Mouse (Mus musculus) midbrain, postnatal 0 days (tissue): ENCODE measurements around the gene Haghl. TPM values are rescaled to one million over a fixed set of nuclear protein-coding genes. Genes with fewer than 3 reads are reported as not detected.

Experiments used
- ATAC-seq: fragments of 200-750 bp; cut with Nextera tagmentation; 2 replicates; pipeline ENCODE4 v1.8.0; 2017; ENCODE audit warnings: moderate number of reproducible peaks, mild to moderate bottlenecking, moderate TSS enrichment, moderate library complexity; ENCODE audit not compliant: low FRiP score
- DNase-seq: peaks from one replicate; pipeline ENCODE4 v3.0.0-alpha.2; 2015; ENCODE audit warnings: low spot score
- H3K27ac ChIP-seq: fragments of 300-500 bp; sonication (generic); 2 replicates; pipeline ENCODE4 v1.5.1; 2014; ENCODE audit warnings: low read depth, mild to moderate bottlenecking, low read length, mixed read lengths
- H3K27me3 ChIP-seq: fragments of 300-500 bp; sonication (generic); 2 replicates; pipeline ENCODE4 v1.6.1; 2014; ENCODE audit warnings: low read length, control low read depth, mixed read lengths; ENCODE audit not compliant: insufficient read depth
- H3K36me3 ChIP-seq: fragments of 300-500 bp; sonication (generic); 2 replicates; pipeline ENCODE4 v1.6.1; 2014; ENCODE audit warnings: low read length, control low read depth, mixed read lengths; ENCODE audit not compliant: insufficient read depth
- H3K4me1 ChIP-seq: fragments of 300-500 bp; sonication (generic); 2 replicates; pipeline ENCODE4 v1.6.1; 2014; ENCODE audit warnings: mild to moderate bottlenecking, control low read depth, antibody characterized with exemption, low read length, mixed read lengths; ENCODE audit not compliant: insufficient read depth
- H3K4me2 ChIP-seq: fragments of 300-500 bp; sonication (generic); 2 replicates; pipeline ENCODE4 v1.6.1; 2014; ENCODE audit warnings: low read depth, mild to moderate bottlenecking, low read length, mixed read lengths; ENCODE audit not compliant: poor library complexity, severe bottlenecking
- H3K4me3 ChIP-seq: fragments of 300-500 bp; sonication (generic); 2 replicates; pipeline ENCODE4 v1.5.1; 2014; ENCODE audit warnings: low read depth, mild to moderate bottlenecking, low read length, moderate library complexity
- H3K9ac ChIP-seq: fragments of 300-500 bp; sonication (generic); replicated peaks from 2 replicates; pipeline ENCODE4 v1.6.1; 2014; ENCODE audit warnings: mild to moderate bottlenecking, low read length, moderate library complexity, mixed read lengths; ENCODE audit not compliant: poor library complexity, severe bottlenecking
- H3K9me3 ChIP-seq: fragments of 300-500 bp; sonication (generic); 2 replicates; pipeline ENCODE4 v1.6.1; 2016; ENCODE audit warnings: low read length, control low read depth
- CTCF ChIP-seq: IDR thresholded peaks from 2 replicates; pipeline ENCODE4 v1.5.1; 2016; ENCODE audit warnings: antibody characterized with exemption, mild to moderate bottlenecking
- WGBS: fragments of 180-500 bp; shearing (Covaris S2); extraction: QIAGEN DNeasy Blood & Tissue Kit; methylation state at CpG from one replicate; pipeline ENCODE4 v1.1.7; 2014; 5-methylcytosine and 5-hydroxymethylcytosine counted together
- polyA plus RNA-seq: library from polyadenylated mRNA; unstranded; fragments of >200 nt; fragmentation: Nextera tagmentation; extraction: Ambion mirVana; gene quantifications from 2 replicates; pipeline ENCODE4 v1.2.1, GENCODE M21; 2015
- total RNA-seq: library from RNA; depleted of rRNA; stranded (reverse); fragments of >200 nt; gene quantifications from 2 replicates; pipeline ENCODE4 v1.2.3, GENCODE M21; 2014

Gene Haghl
- total and polyA plus RNA-seq, 2 experiments from 2014 or later: 149 to 206 TPM

GRCm38 (mm10) chr17:25828223-25828594, 42.7 kb upstream of the Haghl start:
- no peak for ATAC-seq
- peak overlapping the region; percentile 78; the same call in 1 of the 2 replicates for H3K9ac ChIP-seq
- DNase-seq: no peak
- H3K4me3 ChIP-seq: peak overlapping the region; percentile 55
- H3K4me2 ChIP-seq: peak overlapping the region; percentile 72
- no peaks in the 10 kb centered on the region for H3K27me3 ChIP-seq
- WGBS: 83% methylated on average over 8 of the region's 8 CpGs
- no peaks in the 10 kb centered on the region for H3K9me3 ChIP-seq
- H3K27ac ChIP-seq: peak overlapping the region; percentile 95
- H3K4me1 ChIP-seq: peaks cover 29% of the 10 kb centered on the region
- TF ChIP-seq CTCF: no peak
- peaks cover 37% of the 10 kb centered on the region for H3K36me3 ChIP-seq

DNA sequence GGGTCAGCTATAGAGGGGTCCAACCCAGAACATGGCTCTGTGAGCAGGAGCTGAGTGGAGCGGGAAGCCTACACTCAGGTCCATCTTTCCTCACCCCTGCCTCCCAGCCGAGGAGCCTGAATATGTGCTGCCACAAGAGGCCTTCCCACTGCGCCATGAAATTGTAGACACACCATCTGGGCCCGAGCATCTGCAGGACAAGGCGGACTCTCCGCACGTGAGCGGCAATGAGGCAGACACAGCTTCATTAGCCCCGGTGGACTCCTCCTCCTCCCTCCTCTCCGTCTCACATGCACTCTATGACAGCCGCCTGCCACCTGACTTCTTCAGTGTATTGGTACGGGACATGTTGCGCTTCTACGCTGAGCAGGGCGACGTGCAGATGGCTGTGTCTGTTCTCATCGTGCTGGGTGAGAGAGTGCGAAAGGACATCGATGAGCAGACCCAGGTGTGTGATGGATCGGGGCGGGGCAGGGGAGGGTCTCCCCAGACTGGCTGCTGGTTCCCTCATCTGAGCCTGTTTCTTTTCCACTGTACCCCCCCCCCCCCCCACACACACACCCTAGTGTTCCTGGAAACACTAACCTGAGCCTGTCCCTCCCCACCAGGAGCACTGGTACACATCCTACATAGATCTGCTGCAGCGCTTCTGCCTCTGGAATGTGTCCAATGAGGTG, 42.2 kb upstream of the Haghl start:
- DNase-seq (no peak), ATAC-seq (no peak)
- no peak for TF ChIP-seq CTCF
- Histone ChIP-seq H3K27me3 (no peaks in the 10 kb centered on the region), H3K9ac (0 out of 2 replicates have a peak overlapping the region, but pooled peaks have one; percentile 78), H3K4me3 (no peak overlapping the region), H3K9me3 (no peaks in the 10 kb centered on the region), H3K27ac (no peak overlapping the region), H3K36me3 (peaks cover 37% of the 10 kb centered on the region), H3K4me1 (peaks cover 29% of the 10 kb centered on the region), H3K4me2 (no peak overlapping the region)
- 94% methylated on average over 22 of the region's 22 CpGs for WGBS

DNA sequence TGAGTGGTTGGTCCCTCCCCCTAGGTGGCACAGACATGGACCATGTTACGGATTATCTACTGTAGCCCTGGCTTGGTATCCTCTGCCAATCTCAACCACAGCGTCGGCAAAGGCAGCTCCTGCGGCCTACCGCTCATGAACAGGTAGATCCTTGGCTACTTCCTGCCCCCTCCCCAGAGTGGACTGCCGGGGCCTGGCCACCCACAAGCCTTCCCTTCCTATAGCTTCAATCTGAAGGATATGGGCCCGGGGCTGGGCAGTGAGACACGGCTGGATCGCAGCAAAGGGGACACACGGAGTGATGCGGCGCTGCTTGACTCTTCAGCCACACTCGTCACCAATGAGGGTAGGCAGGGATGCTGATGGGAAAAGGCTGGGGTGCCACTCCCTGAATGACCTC, 41.5 kb upstream of the Haghl start:
- no peak for ATAC-seq
- H3K36me3 ChIP-seq: peaks cover 37% of the 10 kb centered on the region
- H3K4me3 ChIP-seq: no peak overlapping the region
- H3K9ac ChIP-seq: 0 out of 2 replicates have a peak overlapping the region, but pooled peaks have one; percentile 19
- H3K4me1 ChIP-seq: peaks cover 29% of the 10 kb centered on the region
- H3K4me2 ChIP-seq: no peak overlapping the region
- H3K27ac ChIP-seq: no peak overlapping the region
- DNase-seq: no peak
- WGBS: 95% methylated on average over 13 of the region's 13 CpGs
- no peaks in the 10 kb centered on the region for H3K27me3 ChIP-seq
- no peak for TF ChIP-seq CTCF
- no peaks in the 10 kb centered on the region for H3K9me3 ChIP-seq

DNA sequence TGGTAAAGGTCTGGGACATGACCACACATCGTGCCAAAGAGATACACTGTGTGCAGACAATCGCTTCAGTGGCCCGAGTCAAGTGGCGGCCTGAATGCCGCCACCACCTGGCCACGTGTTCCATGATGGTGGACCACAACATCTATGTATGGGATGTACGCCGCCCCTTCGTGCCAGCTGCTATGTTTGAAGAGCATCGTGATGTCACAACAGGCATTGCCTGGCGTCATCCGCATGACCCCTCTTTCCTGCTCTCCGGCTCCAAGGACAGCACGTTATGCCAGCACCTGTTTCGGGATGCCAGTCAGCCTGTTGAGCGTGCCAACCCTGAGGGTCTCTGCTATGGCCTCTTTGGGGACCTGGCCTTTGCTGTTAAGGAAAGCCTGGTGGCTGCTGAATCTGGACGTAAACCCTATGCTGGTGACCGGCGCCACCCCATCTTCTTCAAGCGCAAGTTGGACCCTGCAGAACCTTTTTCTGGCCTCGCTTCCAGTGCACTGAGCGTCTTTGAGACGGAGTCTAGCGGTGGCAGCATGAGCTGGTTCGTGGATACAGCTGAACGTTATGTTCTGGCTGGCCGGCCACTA, 40.6 kb upstream of the Haghl start:
- no peak for TF ChIP-seq CTCF
- H3K36me3 ChIP-seq: peaks cover 31% of the 10 kb centered on the region
- H3K4me2 ChIP-seq: no peak overlapping the region
- WGBS: 96% methylated on average over 27 of the region's 27 CpGs
- ATAC-seq (no peak), DNase-seq (no peak)
- no peaks in the 10 kb centered on the region for H3K27me3 ChIP-seq
- no peak overlapping the region for H3K9ac ChIP-seq
- no peaks in the 10 kb centered on the region for H3K9me3 ChIP-seq
- peaks cover 21% of the 10 kb centered on the region for H3K4me1 ChIP-seq
- H3K27ac ChIP-seq: no peak overlapping the region
- no peak overlapping the region for H3K4me3 ChIP-seq

DNA sequence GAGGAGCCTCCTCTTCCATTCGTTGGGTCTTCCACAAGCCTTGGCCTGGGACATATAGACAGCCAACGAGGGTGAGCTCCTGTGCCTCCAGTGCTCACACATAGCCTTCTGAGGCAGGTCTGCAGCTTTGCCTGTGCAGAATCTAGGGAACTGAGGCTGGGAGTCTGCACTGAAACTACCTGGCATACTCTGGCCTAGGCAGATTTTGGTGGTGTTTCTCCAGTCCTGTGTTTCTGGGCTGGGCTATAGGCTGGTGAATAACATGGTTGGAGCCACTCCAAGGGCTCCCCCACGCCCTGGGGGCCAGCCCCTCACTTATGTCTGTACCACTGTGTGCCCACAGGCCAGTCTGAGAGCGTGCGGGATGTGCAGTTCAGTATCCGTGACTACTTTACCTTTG, 39.8 kb upstream of the Haghl start:
- ATAC-seq: no peak
- Histone ChIP-seq H3K36me3 (peaks cover 24% of the 10 kb centered on the region), H3K27ac (no peak overlapping the region), H3K9me3 (no peaks in the 10 kb centered on the region), H3K4me3 (no peak overlapping the region), H3K27me3 (no peaks in the 10 kb centered on the region), H3K4me1 (peaks cover 21% of the 10 kb centered on the region), H3K9ac (no peak overlapping the region), H3K4me2 (no peak overlapping the region)
- no peak for TF ChIP-seq CTCF
- DNase-seq: no peak
- WGBS: 91% methylated on average over 6 of the region's 6 CpGs
